Mouse (Mus musculus) heart, adult 2 months (tissue): ENCODE measurements at regions not wholly inside any gene's neighbourhood (a gene's known extent, or its start where the extent isn't known, plus 50 kb on each side); places are given as distances from the start of the nearest gene placed in this dataset.

Experiments used
- CTCF ChIP-seq: fragments of 200-600 bp; IDR thresholded peaks from 2 replicates; pipeline ENCODE4 v1.8.1; 2022; ENCODE audit warnings: antibody characterized with exemption, mild to moderate bottlenecking, moderate library complexity
- EP300 ChIP-seq: fragments of 200-500 bp; IDR thresholded peaks from 2 replicates; pipeline ENCODE4 v1.6.1; 2011; ENCODE audit warnings: low read depth, low read length, control low read depth; ENCODE audit not compliant: insufficient read depth
- POLR2A ChIP-seq: fragments of 200-500 bp; IDR thresholded peaks from 2 replicates; pipeline ENCODE4 v1.6.1; 2011; ENCODE audit warnings: mild to moderate bottlenecking, low read depth, low read length, control low read depth; ENCODE audit not compliant: insufficient read depth

DNA sequence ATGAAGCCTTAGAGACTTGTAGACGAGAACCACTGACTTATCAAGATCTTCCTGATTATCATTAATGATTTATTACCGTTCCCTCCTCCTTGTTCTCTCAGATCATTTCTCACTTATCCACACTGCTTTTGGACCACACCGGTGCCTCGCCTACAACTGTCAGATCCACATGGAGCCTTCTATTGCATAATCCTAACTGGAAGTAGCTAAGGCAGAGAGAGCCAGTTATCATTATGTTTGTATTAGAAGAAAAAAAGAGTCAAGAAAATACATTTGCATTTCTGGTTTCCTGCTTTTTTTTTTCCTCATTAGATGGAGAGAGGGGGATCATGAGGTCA lies 147.1 kb upstream of the Usp25 start:
- TF ChIP-seq CTCF: no peak
- TF ChIP-seq POLR2A: no peak
- TF ChIP-seq EP300: no peak
